Mouse (Mus musculus): Measurements from ENCODE around the gene Lrig1.

GRCm38 (mm10) chr6:94677448-94677847 lies 22.5 kb downstream of the Lrig1 start:
- TF ChIP-seq CTCF (IDR thresholded peaks at IDR 0.05; ENCODE audit: borderline replicate concordance, insufficient read depth, low read length) (no peak), POLR2A (IDR thresholded peaks at IDR 0.05; ENCODE audit: low read depth, low read length) (no peak)
